Mouse (Mus musculus) spleen, adult 2 months (tissue): ENCODE data around the gene Ccdc102a. TPM values are rescaled to one million over a fixed set of nuclear protein-coding genes. Genes with fewer than 3 reads are reported as not detected.
"Not testable (repeated sequence)": the region's sequence is repeated elsewhere in the genome, so short reads cannot be mapped to it uniquely, and the experiment has no call there.

Source experiments
- DNase-seq, 2 experiments: peaks; one replicate each; pipeline versions ENCODE4 v3.0.0 to v3.0.0-alpha.2; 2012 to 2021; ENCODE audit warnings: low spot score in 2 of 2, low read depth in 1 of 2
- H3K27ac ChIP-seq: fragments of 200-500 bp; 2 replicates; pipeline ENCODE4 v1.5.1; 2012; ENCODE audit warnings: low read length, inconsistent platforms; ENCODE audit not compliant: insufficient read depth
- H3K27me3 ChIP-seq: fragments of 200-500 bp; 2 replicates; pipeline ENCODE4 v1.6.1; 2012; ENCODE audit warnings: mild to moderate bottlenecking, moderate library complexity, low read length, inconsistent platforms; ENCODE audit not compliant: control insufficient read depth, insufficient read depth
- H3K36me3 ChIP-seq: fragments of 200-500 bp; 2 replicates; pipeline ENCODE4 v1.6.1; 2012; ENCODE audit warnings: mild to moderate bottlenecking, low read length, inconsistent platforms; ENCODE audit not compliant: control insufficient read depth, insufficient read depth
- H3K4me1 ChIP-seq: fragments of 200-500 bp; 2 replicates; pipeline ENCODE4 v1.6.1; 2011; ENCODE audit warnings: inconsistent platforms; ENCODE audit not compliant: control insufficient read depth, insufficient read depth, insufficient read length
- H3K4me3 ChIP-seq: fragments of 200-500 bp; 2 replicates; pipeline ENCODE4 v1.5.1; 2011; ENCODE audit warnings: mild to moderate bottlenecking, inconsistent platforms; ENCODE audit not compliant: insufficient read depth, insufficient read length; ENCODE audit errors: extremely low read depth
- CTCF ChIP-seq: fragments of 200-500 bp; IDR thresholded peaks from 2 replicates; pipeline ENCODE4 v1.5.1; 2011; ENCODE audit warnings: mild to moderate bottlenecking, inconsistent platforms; ENCODE audit not compliant: insufficient read depth, insufficient read length, insufficient replicate concordance; ENCODE audit errors: extremely low read depth
- POLR2A ChIP-seq: fragments of 200-500 bp; IDR thresholded peaks from 2 replicates; pipeline ENCODE4 v1.6.1; 2011; ENCODE audit warnings: low read depth, low read length, inconsistent platforms
- WGBS: fragments of 180-500 bp; shearing (Covaris S2); methylation state at CpG from one replicate; pipeline ENCODE4 v1.1.7; 2018; 5-methylcytosine and 5-hydroxymethylcytosine counted together
- polyA plus RNA-seq: library from polyadenylated mRNA; depleted of rRNA; stranded (reverse); fragments of >200 nt; gene quantifications from 2 replicates; pipeline ENCODE4 v1.2.3, GENCODE M21; 2012; rRNA removed

The Ccdc102a gene
- polyA plus RNA-seq, 1 experiment, result 10.7 TPM

- Histone ChIP-seq H3K4me3 (no peak overlapping the region), H3K4me1 (peaks cover 5% of the 10 kb centered on the region; the same call in 1 of the 2 replicates), H3K27me3 (no peaks in the 10 kb centered on the region), H3K36me3 (peaks cover 16% of the 10 kb centered on the region), H3K27ac (no peak overlapping the region)
- 92% methylated on average over 12 of the region's 12 CpGs for WGBS
- TF ChIP-seq POLR2A (no peak), CTCF (no peak)
- no peak for DNase-seq
Measured at GRCm38 (mm10) chr8:94862487-94863220, 55.2 kb downstream of the Ccdc102a start.

- TF ChIP-seq POLR2A, result no peak
- peak; percentile 40; the same call in 1 of the 2 replicates for TF ChIP-seq CTCF
- peak in 1 of 2 experiments; percentile 74 for DNase-seq
- H3K36me3 ChIP-seq, result peaks cover 16% of the 10 kb centered on the region
Measured at GRCm38 (mm10) chr8:94861352-94861910, 56.5 kb downstream of the Ccdc102a start.

DNA sequence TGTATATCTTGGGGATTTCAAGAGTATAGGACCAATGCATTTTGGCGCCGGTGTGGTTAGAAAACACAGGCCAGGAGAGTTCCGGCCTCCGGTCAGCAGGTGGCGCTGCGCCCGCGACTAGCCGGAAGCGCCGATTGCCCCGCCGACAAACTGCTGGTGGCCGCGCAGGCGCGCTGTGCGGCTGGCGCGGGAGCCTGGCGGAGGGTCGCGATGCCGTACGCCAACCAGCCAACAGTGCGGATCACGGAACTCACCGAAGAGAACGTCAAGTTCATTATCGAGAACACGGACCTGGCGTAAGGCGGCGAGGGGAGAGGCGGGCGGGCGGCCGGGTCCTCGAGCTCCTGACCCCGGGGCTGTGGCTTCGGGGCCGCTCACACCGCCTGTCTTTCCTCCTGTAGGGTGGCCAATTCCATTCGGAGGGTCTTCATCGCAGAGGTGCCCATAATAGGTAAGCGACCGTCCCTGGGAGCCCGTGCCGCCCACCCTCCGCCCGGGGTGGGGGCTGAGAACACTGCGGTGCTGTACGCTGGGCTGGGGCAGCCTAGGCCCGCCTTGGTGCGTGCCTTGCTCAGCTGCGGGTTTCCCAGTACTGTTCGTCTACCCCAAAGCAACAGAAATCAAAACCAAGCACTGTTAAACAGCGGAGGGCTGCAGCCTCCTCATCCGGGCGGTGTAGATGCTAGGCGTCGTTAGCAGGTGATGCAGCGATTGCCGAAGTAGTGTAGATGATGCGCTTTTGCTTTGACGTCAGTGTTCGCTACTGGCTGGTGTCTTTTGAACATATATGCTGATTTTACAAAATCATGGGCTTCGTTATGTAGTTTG lies 60.3 kb downstream of the Ccdc102a start, which contains the start of gene Polr2c:
Gene Polr2c (plus strand): TSS at position 105 of the 828 bp plus-strand sequence.
- Histone ChIP-seq H3K27ac (peak within 1 kb of the TSS; percentile 40), H3K27me3 (no peaks in the 10 kb centered on the region), H3K36me3 (peaks cover 5% of the 10 kb centered on the region; the same call in 1 of the 2 replicates), H3K4me3 (peak within 1 kb of the TSS; percentile 76), H3K4me1 (peaks cover 5% of the 10 kb centered on the region; the same call in 1 of the 2 replicates)
- TF ChIP-seq CTCF, result peak; percentile 92
- peak; percentile 37; the same call in 1 of the 2 replicates for TF ChIP-seq POLR2A
- DNase-seq, result peak; percentile 61 to 88
- WGBS, result under 1% methylated on average over 68 of the region's 68 CpGs

More at GRCm38 (mm10) chr8:94861352-94861910, 56.5 kb downstream of the Ccdc102a start:
- H3K4me3 ChIP-seq, result no peak overlapping the region
- peaks cover 5% of the 10 kb centered on the region; the same call in 1 of the 2 replicates for H3K4me1 ChIP-seq
- no peak overlapping the region for H3K27ac ChIP-seq
- no peaks in the 10 kb centered on the region for H3K27me3 ChIP-seq
- 74% methylated on average over 8 of the region's 8 CpGs for WGBS

GRCm38 (mm10) chr8:94857011-94857345 lies 60.9 kb downstream of the Ccdc102a start:
- no peak for TF ChIP-seq CTCF
- TF ChIP-seq POLR2A, result no peak
- no peak for DNase-seq
- no peak overlapping the region for H3K4me3 ChIP-seq
- peaks cover 5% of the 10 kb centered on the region; the same call in 1 of the 2 replicates for H3K4me1 ChIP-seq
- H3K27ac ChIP-seq, result no peak overlapping the region
- WGBS, result 33% methylated on average over 5 of the region's 5 CpGs
- H3K36me3 ChIP-seq, result peaks cover 5% of the 10 kb centered on the region
- no peaks in the 10 kb centered on the region for H3K27me3 ChIP-seq

DNA sequence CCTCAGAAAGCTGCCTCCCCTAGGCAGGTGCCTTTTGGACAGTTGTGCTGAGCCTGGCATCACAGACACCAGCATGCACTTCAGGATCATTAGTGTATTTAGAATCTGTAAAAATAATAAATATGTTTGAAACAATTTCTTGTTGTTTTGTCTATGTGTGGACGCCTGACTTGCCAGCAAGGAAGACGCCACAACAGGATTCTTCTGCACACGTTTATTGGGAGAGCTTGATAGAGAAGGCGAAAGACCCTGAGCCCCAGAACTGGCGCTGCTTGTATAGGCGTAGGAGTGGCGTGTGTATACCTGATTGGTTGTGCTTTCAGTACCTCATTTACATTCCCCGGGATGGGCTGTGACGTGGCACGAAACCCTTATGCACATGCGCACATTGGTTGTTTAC lies 63.1 kb downstream of the Ccdc102a start:
- not testable (repeated sequence) for H3K4me3 ChIP-seq, H3K27me3 ChIP-seq, H3K27ac ChIP-seq, DNase-seq, H3K4me1 ChIP-seq
- 93% methylated on average over 11 of the region's 11 CpGs for WGBS
- peaks cover 14% of the 10 kb centered on the region for H3K36me3 ChIP-seq

Other genes starting within 250 kb of the Ccdc102a start
- gene Pllp, start 221.8 kb downstream of the Ccdc102a start, polyA plus RNA-seq, result 0.21 and 0.31 TPM in 2 replicates
- 5.8 and 7.9 TPM in 2 replicates for gene Ccl22, start 172.5 kb downstream of the Ccdc102a start, polyA plus RNA-seq
- 3.0 and 3.1 TPM in 2 replicates for gene Cx3cl1, start 146.1 kb downstream of the Ccdc102a start, polyA plus RNA-seq
- not detected in 2 replicates for gene Ccl17, start 107.6 kb downstream of the Ccdc102a start, polyA plus RNA-seq
- 70.8 and 109 TPM in 2 replicates for gene Coq9, start 79.8 kb downstream of the Ccdc102a start, polyA plus RNA-seq
- gene Ciapin1, start 79.7 kb downstream of the Ccdc102a start, polyA plus RNA-seq, result 27.1 and 32.8 TPM in 2 replicates
- 56.4 and 56.8 TPM in 2 replicates for gene Polr2c, start 60.6 kb downstream of the Ccdc102a start, polyA plus RNA-seq
- 5.3 and 5.8 TPM in 2 replicates for gene Dok4, start 41.8 kb downstream of the Ccdc102a start, polyA plus RNA-seq
- 36.0 and 43.2 TPM in 2 replicates for gene Adgrg5, start 5.6 kb upstream of the Ccdc102a start, polyA plus RNA-seq
- 32.0 and 37.1 TPM in 2 replicates for gene Adgrg1, start 56.7 kb upstream of the Ccdc102a start, polyA plus RNA-seq
- gene Adgrg3, start 99.6 kb upstream of the Ccdc102a start, polyA plus RNA-seq, result 6.3 and 6.8 TPM in 2 replicates
- 0.12 and 0.13 TPM in 2 replicates for gene Drc7, start 137.0 kb upstream of the Ccdc102a start, polyA plus RNA-seq
- 13.2 and 17.7 TPM in 2 replicates for gene Katnb1, start 163.1 kb upstream of the Ccdc102a start, polyA plus RNA-seq